Mouse (Mus musculus): Measurements from ENCODE around the gene Lmntd1. TPM values are rescaled to one million over a fixed set of nuclear protein-coding genes. Genes with fewer than 3 reads are reported as not detected.

The Lmntd1 gene
- polyA plus RNA-seq, 1 experiment from 2014 or later, result 16.8 TPM

DNA sequence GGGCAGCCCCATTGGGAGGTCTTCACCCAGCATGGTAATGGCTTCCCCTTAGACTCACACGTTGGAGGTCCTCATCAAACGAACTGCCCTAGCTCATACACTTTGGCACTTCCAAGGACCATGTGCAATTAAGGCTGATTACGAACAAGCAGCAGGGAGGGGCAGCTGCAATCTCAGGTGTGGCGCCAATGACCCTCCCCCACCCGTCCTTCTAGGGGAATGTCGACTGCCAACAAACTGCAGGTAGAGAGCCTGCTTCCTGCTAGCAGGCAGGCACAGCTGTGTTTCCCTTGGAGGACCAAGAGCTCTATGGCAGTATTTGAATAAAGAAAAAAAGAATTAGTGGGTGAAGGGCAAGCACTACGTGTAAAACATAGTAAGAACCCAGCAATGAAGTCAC lies 289.6 kb downstream of the Lmntd1 start:
- Histone ChIP-seq H3K9ac (ENCODE audit: low read length) (no peak overlapping the region), H3K4me2 (ENCODE audit: low read depth, low read length) (no peak overlapping the region), H3K9me3 (replicated peaks; ENCODE audit: control insufficient read depth, low read length) (peaks cover 3% of the 10 kb centered on the region), H3K27me3 (ENCODE audit: control insufficient read depth, insufficient read depth, low read length) (peaks cover 19% of the 10 kb centered on the region), H3K36me3 (ENCODE audit: control insufficient read depth, insufficient read depth) (no peaks in the 10 kb centered on the region), H3K4me3 (ENCODE audit: low read length) (no peak overlapping the region), H3K4me1 (ENCODE audit: control insufficient read depth, insufficient read depth, low read length) (no peaks in the 10 kb centered on the region), H3K27ac (ENCODE audit: low read length) (no peak overlapping the region)
- no peak for ATAC-seq (replicated peaks; ENCODE audit: extremely low read depth, insufficient read depth, low FRiP score)
- WGBS, result 54% methylated on average over 7 of the region's 7 CpGs

DNA sequence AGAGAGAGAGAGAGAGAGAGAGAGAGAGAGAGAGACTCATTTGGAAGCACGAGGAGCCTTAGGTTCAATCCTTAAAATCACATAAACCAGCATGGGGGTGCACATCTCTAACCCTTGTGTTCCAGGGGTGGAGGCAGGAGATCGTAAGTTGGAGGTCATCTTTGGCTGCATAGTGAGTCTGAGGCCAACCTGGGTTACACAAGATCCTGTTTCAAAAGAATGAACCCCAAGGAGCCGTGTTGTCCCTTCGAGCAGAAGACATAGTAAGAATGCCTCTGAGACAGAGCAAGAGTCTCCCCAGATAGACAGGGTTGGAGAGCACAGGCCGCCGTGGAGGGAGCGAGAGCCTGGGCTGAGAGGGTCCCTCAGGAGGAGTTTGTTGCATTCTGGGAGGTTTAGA lies 291.9 kb downstream of the Lmntd1 start:
- WGBS, result 83% methylated on average over 7 of the region's 7 CpGs
- Histone ChIP-seq H3K9me3 (replicated peaks; ENCODE audit: control insufficient read depth, low read length) (peaks cover 3% of the 10 kb centered on the region), H3K36me3 (ENCODE audit: control insufficient read depth, insufficient read depth) (no peaks in the 10 kb centered on the region), H3K27ac (ENCODE audit: low read length) (no peak overlapping the region), H3K27me3 (ENCODE audit: control insufficient read depth, insufficient read depth, low read length) (peaks cover 19% of the 10 kb centered on the region), H3K4me1 (ENCODE audit: control insufficient read depth, insufficient read depth, low read length) (no peaks in the 10 kb centered on the region), H3K4me2 (ENCODE audit: low read depth, low read length) (no peak overlapping the region), H3K9ac (ENCODE audit: low read length) (no peak overlapping the region), H3K4me3 (ENCODE audit: low read length) (no peak overlapping the region)
- ATAC-seq (replicated peaks; ENCODE audit: extremely low read depth, insufficient read depth, low FRiP score), result no peak

DNA sequence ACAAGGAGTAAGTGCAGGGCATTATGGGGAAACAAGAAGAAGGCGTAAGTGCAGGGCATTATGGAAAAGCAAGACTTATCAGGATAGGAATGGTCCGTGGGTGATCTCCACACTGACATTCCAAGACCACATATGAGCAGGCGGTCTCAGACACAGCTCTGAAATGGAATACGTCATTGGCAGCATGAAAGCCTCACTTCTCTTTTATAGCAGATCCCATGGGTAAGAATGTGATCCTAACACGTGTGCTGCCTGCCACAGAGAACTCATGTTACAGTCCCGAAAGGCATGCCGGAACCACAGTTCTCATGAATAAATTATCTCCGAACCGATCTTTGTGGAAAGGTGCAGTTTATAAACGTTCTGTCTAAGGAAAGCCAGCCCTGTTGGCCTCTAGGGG lies 294.0 kb downstream of the Lmntd1 start:
- H3K4me3 ChIP-seq (ENCODE audit: low read length), result no peak overlapping the region
- peaks cover 8% of the 10 kb centered on the region for H3K27me3 ChIP-seq (ENCODE audit: control insufficient read depth, insufficient read depth, low read length)
- H3K4me1 ChIP-seq (ENCODE audit: control insufficient read depth, insufficient read depth, low read length), result no peaks in the 10 kb centered on the region
- WGBS, result 89% methylated on average over 10 of the region's 10 CpGs
- no peaks in the 10 kb centered on the region for H3K36me3 ChIP-seq (ENCODE audit: control insufficient read depth, insufficient read depth)
- H3K4me2 ChIP-seq (ENCODE audit: low read depth, low read length), result no peak overlapping the region
- H3K27ac ChIP-seq (ENCODE audit: low read length), result no peak overlapping the region
- no peak for ATAC-seq (replicated peaks; ENCODE audit: extremely low read depth, insufficient read depth, low FRiP score)
- H3K9ac ChIP-seq (ENCODE audit: low read length), result no peak overlapping the region
- H3K9me3 ChIP-seq (replicated peaks; ENCODE audit: control insufficient read depth, low read length), result peaks cover 3% of the 10 kb centered on the region

Other genes with a start within 250 kb of the Lmntd1 start
- gene Tuba3b, start 1.4 kb upstream of the Lmntd1 start, polyA plus RNA-seq (2015; fragmentation: Nextera tagmentation; extraction: Ambion mirVana), result 0.24 and 0.58 TPM in 2 replicates
- gene Rassf8, start 132.4 kb upstream of the Lmntd1 start, polyA plus RNA-seq (2015; fragmentation: Nextera tagmentation; extraction: Ambion mirVana), result 7.3 TPM in 2 replicates

All from heart, embryonic 16.5 days (tissue).